Mouse (Mus musculus) ES-E14 (cell line): ENCODE measurements at regions not wholly inside any gene's neighbourhood (a gene's known extent, or its start where the extent isn't known, plus 50 kb on each side); places are given as distances from the start of the nearest gene placed in this dataset.

Experiments
- CHD2 ChIP-seq: IDR thresholded peaks from 2 replicates; pipeline ENCODE4 v1.6.1; 2014; ENCODE audit warnings: mild to moderate bottlenecking, low read depth, low read length, inconsistent platforms
- HCFC1 ChIP-seq: IDR thresholded peaks from 2 replicates; pipeline ENCODE4 v1.6.1; 2012; ENCODE audit warnings: low read length, inconsistent platforms, borderline replicate concordance; ENCODE audit not compliant: insufficient read depth
- MAFK ChIP-seq: IDR thresholded peaks from 2 replicates; pipeline ENCODE4 v1.6.1; 2014; ENCODE audit warnings: mild to moderate bottlenecking, low read depth, low read length, inconsistent platforms; ENCODE audit not compliant: insufficient read depth

DNA sequence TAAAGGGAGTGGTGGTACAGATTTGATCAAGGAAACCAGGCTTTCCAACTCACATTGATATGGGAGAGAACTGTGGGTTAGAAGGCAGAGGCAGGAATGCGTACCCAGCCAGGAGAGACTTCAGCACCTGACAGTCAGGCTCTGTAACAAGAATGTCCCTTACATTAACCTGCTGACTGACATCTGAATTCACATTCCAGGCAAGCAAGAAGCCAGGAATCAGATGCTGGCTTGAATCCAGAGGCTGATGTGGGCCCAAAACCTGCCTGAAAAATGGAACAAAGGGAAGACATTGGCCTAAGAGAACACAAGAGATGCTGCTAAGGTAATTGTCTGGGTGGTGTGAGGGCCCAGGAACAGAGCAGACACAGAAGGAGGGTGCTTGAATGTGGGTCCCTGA is 158.8 kb downstream of the Wnt5a start:
- TF ChIP-seq HCFC1 (no peak), MAFK (no peak), CHD2 (no peak)
